Mouse (Mus musculus): ENCODE data around the gene Polr2a. TPM values are rescaled to one million over a fixed set of nuclear protein-coding genes. Genes with fewer than 3 reads are reported as not detected.

The Polr2a gene
- polyA plus RNA-seq (2015; fragmentation: Nextera tagmentation; extraction: Ambion mirVana): 18.7 and 21.8 TPM in 2 replicates

DNA sequence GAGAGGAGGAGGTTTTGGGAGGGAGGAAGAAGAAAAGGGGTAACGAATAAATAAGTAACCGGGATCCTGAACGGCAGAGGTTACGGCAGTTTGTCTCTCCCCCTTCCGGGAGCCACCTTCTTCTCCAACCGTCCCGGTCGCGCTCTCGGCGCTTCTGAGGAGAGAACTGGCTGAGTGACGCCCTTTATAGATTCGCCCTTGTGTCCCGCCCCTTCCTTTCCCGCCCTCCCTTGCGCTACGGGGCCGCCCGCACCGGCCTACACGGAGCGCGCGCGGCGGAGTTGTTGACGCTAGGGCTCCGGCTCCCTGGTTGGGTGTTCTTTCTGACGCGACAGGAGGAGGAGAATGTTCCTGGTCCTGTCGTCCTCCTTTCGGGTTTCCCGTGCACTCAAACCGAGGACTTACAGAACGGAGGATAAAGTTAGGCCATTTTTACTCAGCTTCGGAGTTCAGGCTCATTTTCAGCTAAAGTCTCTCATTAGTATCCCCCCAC, at the start of gene Polr2a:
TSS of gene Polr2a (minus strand) at position 160 of the 493 bp plus-strand sequence.

DNA sequence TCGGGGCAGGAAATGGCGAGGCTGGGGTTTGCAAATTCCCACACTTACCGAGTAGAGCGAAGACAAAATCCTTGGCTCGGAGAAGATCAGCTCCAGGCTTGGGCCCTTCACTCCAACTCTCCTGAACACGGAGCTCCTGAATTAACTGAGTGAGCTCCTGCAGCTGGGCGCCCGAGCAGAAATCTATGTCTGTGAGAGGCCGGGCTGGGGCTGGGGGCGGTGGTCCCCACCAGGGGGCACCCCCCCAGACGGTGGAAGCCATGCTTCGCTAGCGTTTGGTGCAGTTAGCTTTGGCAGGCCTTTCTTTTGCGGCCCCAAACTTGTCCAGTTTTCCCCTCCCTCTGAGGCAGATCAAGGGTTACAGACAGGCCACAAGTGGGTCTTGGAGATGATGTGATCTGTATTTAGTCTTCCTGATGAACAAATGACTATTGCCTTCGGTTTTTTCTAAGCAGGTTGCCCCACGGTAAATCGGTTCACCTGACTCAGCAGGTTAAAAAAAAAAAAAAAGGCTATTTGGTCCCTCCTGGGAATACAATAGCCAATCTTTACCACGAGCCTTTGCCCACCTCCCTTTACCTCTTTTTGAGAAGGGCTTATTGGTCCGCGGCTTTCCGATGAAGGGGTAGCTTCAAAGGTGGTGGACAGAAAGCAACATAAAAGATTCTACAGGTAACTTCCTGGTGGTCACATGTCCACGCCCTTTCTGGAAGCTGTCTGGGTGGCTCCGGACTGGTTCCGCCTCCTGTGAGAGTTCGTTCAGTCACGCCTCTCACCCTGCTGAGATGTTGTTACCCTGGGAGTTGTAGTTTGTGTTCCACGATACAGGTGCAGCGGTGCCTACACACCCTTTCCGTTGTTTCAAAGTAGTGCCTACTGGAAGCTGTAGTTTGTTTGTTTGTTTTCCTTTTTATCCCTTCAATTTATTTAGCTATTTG, 46.8 kb upstream of the Polr2a start, which contains the start of gene Tmem102:
TSS of gene Tmem102 (minus strand) at position 653 of the 938 bp plus-strand sequence.

DNA sequence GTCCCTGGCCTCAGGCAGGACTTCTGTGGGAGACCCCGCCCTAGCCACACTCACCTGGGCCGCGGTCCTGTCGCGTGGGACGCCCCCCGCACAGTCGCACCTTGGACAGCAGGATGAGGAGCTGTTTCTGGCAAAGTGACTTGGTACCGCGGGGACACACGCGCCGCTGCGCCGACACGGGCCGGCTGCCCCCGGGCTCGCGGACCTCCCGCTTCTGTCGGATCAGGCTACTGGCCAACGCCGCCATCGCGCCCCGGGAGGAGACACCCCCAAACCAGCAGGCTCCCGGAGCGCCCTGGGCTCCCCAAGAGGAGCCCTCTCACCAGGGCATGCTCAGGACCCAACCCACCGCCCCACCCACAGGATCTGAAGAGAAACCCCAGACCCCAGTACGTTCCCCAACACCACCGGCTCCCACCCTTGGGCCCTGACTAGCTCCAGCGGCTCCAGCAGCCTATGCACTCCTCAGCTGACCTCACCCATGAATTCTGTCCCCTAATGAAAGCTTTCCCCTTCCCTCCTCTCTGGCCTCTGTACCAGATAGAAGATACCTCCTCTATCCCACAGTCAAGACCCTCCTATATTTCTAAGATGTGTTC, 43.0 kb upstream of the Polr2a start, which contains the start of gene Fgf11:
TSS of gene Fgf11 (minus strand) at position 479 of the 599 bp plus-strand sequence.

DNA sequence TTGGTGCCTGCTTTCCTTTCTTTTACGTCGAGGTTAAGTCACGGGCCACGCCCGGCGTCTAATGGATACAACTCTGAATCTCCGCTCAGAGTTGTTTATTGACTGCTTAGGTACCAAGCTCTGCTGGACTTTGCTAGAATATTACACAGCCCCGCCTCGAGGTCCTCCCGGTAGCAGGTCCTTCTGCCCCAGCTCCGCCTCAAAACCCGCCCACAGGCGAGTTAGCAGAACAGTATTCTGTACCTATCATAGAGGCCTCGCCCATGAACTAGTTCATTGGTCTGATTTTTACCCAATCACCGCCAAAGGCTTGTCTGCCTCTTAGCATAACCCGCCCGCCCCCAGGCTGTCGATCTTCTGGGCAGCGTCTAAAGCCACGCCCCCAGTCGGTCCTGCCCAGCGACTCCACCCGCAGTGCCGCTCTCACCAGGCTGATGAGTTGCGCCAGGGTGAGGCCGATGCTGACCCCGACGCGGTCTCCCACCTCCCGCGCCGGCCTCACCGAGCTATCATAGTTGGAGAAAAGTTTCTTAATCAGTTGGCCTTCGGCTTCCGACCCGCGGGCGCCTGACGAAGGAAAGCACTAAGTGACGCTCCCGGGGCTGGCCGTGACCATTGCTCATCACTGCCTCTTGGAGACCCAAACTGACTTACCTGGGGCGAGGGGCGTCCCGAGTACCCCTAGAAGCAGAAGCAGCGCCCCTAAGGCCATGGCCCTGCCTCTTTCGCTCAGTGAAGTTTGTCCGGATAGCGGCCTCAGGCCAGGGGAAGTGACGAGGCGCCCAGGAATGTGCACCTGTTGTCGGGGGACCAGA, 36.9 kb upstream of the Polr2a start, which contains the start of gene Chrnb1:
TSS of gene Chrnb1 (minus strand) at position 776 of the 815 bp plus-strand sequence.

DNA sequence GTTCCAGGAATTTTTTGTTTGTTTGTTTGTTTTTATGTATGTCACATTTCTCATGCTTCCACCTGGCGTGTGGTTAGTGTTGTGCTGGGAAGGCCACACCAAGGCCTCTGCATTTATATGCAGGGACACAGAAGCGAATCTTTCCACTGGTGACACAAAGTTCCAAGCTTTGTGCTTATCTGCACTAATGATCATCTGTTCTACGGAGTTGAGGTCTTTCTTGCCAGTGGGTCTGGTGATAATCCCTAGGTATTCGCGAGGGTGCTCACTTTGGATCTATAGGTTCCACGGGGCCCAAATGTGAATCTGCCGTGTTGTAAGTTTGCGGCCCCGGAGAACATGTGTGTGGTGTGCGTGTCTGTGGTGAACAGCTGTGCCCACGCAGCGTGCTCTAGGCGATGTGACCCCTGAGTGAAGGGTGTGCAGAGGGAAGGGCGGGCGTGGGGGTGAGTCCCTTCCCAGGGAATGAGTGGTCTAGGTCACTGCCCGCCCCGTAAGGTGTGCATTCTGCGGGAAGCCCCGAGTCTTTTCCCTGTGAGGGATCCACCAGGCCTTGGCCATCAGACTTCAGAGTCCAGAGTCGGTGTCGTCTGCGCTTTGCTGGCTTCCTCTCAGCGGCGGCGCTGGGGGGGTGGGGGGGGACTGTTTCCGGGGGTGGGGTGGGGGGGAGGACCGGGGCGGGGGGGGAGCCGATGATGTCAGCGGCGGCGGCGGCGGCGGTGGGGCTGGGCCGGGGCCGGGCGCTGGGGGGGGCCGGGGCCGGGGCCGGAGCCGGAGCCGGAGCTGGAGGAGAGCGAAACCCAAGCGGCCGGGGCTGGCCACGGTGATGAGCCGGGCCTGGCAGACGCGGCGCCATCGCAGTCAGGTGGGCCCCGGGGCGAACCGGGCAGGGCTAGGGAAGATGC, 7.0 kb upstream of the Polr2a start, which contains the start of gene Zbtb4:
TSS of gene Zbtb4 (plus strand) at position 692 of the 905 bp plus-strand sequence.

DNA sequence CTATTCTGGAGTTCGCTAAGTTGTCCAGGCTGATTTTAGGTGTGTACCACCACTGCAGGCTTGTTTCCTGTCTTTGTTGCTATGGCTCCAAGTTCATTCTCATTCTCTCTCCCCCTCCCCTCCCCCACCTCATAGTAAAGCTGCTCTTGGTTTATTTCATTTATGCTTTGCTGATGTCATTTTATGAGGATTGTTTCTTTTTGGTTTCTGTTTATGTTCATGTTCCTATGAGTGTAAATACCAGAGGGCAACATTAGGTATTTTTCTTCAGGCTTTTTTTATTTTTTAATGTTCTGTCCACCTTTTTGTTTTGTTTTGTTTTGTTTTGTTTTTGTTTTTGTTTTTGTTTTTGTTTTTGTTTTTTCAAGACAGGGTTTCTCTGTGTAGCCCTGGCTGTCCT, 3.4 kb upstream of the Polr2a start, which contains the start of gene Slc35g3:
TSS of gene Slc35g3 (minus strand) at position 101 of the 400 bp plus-strand sequence.

DNA sequence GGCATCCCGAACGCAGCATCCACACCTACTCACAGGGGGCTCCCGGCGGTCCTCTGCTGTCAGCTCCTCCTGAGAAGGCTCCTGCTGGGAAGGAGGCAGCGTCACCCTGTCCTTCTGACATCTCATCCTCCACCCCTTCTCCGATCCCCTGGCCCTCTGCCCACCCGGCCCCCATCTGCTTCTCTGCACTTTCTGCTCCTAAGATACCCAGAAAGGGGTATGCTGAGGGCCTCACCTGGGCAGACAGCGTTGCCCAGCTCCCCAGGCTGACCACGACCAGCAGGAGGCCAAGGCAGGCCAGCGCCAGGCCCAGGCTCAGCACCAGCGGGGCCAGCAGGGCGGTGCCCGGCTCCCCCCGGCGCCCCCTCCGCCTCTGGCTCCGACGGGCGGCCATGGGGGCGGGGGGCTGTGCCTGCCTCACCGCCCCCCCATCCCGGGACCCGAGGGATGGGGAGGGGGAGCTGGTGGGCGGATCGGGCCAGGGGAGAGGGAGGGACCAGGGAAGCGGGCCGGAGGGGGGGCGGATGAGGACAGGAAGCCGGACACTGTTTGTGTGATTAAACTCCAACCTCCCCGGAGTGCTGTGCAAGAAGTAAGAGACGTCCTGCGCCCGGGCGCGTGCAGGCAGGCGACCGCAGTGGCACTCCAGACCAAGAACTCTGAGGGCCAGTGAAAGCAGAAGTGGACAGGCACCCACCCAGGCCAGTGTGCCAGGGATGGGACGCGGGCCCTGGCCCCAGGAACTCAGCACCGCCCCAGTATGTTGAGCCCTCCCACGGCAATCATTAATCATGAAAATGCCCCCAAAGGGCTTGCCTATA, 62.9 kb downstream of the Polr2a start, which contains the start of the genes Tnfsf12 and Tnfsfm13:
TSS of gene Tnfsf12 (minus strand) at position 489 of the 821 bp plus-strand sequence.
TSS of gene Tnfsfm13 (minus strand) at position 738 of the 821 bp plus-strand sequence.

DNA sequence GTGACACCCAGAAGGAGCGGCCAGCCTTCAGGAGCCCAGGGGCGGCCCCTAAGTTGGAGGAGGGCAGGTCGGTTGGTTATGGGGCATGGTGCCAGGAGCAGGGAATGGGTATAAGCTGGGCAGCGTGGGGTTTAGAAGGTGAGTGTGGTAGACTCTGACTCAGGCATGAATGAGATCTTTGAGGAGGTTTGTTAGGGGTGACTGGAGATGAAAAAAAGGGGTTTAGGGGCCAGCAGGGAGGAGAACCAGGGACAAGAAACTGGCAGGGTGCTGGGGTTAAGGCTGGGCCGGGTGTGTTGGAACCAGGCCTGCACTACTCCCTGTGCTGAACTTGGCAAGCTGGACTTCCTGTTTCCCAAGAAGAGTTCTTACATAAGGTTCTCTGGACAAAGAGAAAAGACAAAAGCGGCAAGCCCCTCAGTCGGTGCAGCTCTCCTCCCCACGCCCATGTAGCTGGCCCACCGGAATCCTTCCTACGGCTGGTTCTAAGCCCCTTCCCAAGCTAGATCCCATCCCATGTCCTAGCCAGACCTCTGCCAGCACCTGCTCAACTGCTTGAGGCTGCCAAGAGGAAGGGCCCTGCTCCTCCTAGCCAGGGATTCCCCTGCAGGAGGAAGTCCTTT, 72.8 kb downstream of the Polr2a start, which contains the start of gene Tnfsf13:
TSS of gene Tnfsf13 (minus strand) at position 259 of the 623 bp plus-strand sequence.

Other genes starting within 250 kb of the Polr2a start
- 0.30 and 1.3 TPM in 2 replicates for gene Dnah2, start 209.5 kb downstream of the Polr2a start, polyA plus RNA-seq (2015; fragmentation: Nextera tagmentation; extraction: Ambion mirVana)
- 9.0 and 17.2 TPM in 2 replicates for gene Efnb3, start 198.4 kb downstream of the Polr2a start, polyA plus RNA-seq (2015; fragmentation: Nextera tagmentation; extraction: Ambion mirVana)
- 10.6 and 11.8 TPM in 2 replicates for gene Wrap53, start 178.4 kb downstream of the Polr2a start, polyA plus RNA-seq (2015; fragmentation: Nextera tagmentation; extraction: Ambion mirVana)
- 50.4 and 67.8 TPM in 2 replicates for gene Trp53, start 178.3 kb downstream of the Polr2a start, polyA plus RNA-seq (2015; fragmentation: Nextera tagmentation; extraction: Ambion mirVana)
- 25.4 and 32.3 TPM in 2 replicates for gene Atp1b2, start 152.7 kb downstream of the Polr2a start, polyA plus RNA-seq (2015; fragmentation: Nextera tagmentation; extraction: Ambion mirVana)
- 0.14 TPM in 1 of 2 replicates, not detected in the other for gene Shbg, start 140.7 kb downstream of the Polr2a start, polyA plus RNA-seq (2015; fragmentation: Nextera tagmentation; extraction: Ambion mirVana)
- 41.0 and 44.3 TPM in 2 replicates for gene Sat2, start 136.6 kb downstream of the Polr2a start, polyA plus RNA-seq (2015; fragmentation: Nextera tagmentation; extraction: Ambion mirVana)
- 17.0 and 23.2 TPM in 2 replicates for gene Fxr2, start 125.6 kb downstream of the Polr2a start, polyA plus RNA-seq (2015; fragmentation: Nextera tagmentation; extraction: Ambion mirVana)
- gene Sox15, start 103.3 kb downstream of the Polr2a start, polyA plus RNA-seq (2015; fragmentation: Nextera tagmentation; extraction: Ambion mirVana): not detected in 2 replicates
- 75.5 and 97.1 TPM in 2 replicates for gene Mpdu1, start 96.0 kb downstream of the Polr2a start, polyA plus RNA-seq (2015; fragmentation: Nextera tagmentation; extraction: Ambion mirVana)
- gene Cd68, start 92.5 kb downstream of the Polr2a start, polyA plus RNA-seq (2015; fragmentation: Nextera tagmentation; extraction: Ambion mirVana): 34.5 TPM in 2 replicates
- 393 and 466 TPM in 2 replicates for gene Eif4a1, start 86.2 kb downstream of the Polr2a start, polyA plus RNA-seq (2015; fragmentation: Nextera tagmentation; extraction: Ambion mirVana)
- gene Senp3, start 76.6 kb downstream of the Polr2a start, polyA plus RNA-seq (2015; fragmentation: Nextera tagmentation; extraction: Ambion mirVana): 46.6 and 53.5 TPM in 2 replicates
- gene Tnfsf13, start 72.9 kb downstream of the Polr2a start, polyA plus RNA-seq (2015; fragmentation: Nextera tagmentation; extraction: Ambion mirVana): 0.80 TPM in 2 replicates
- gene Tnfsf12, start 62.8 kb downstream of the Polr2a start, polyA plus RNA-seq (2015; fragmentation: Nextera tagmentation; extraction: Ambion mirVana): 17.7 and 26.1 TPM in 2 replicates
- gene Tnfsfm13, start 62.5 kb downstream of the Polr2a start, polyA plus RNA-seq (2015; fragmentation: Nextera tagmentation; extraction: Ambion mirVana): 9.2 and 12.7 TPM in 2 replicates
- 0.22 TPM in 1 of 2 replicates, not detected in the other for gene Slc35g3, start 3.3 kb upstream of the Polr2a start, polyA plus RNA-seq (2015; fragmentation: Nextera tagmentation; extraction: Ambion mirVana)
- gene Zbtb4, start 7.3 kb upstream of the Polr2a start, polyA plus RNA-seq (2015; fragmentation: Nextera tagmentation; extraction: Ambion mirVana): 3.7 and 4.4 TPM in 2 replicates
- 1.9 and 2.8 TPM in 2 replicates for gene Chrnb1, start 37.3 kb upstream of the Polr2a start, polyA plus RNA-seq (2015; fragmentation: Nextera tagmentation; extraction: Ambion mirVana)
- gene Fgf11, start 43.2 kb upstream of the Polr2a start, polyA plus RNA-seq (2015; fragmentation: Nextera tagmentation; extraction: Ambion mirVana): 0.91 and 0.92 TPM in 2 replicates
- 1.4 and 1.8 TPM in 2 replicates for gene Tmem102, start 47.0 kb upstream of the Polr2a start, polyA plus RNA-seq (2015; fragmentation: Nextera tagmentation; extraction: Ambion mirVana)
- not detected in 2 replicates for gene Gm39566, start 56.7 kb upstream of the Polr2a start, polyA plus RNA-seq (2015; fragmentation: Nextera tagmentation; extraction: Ambion mirVana)
- gene Spem2, start 59.8 kb upstream of the Polr2a start, polyA plus RNA-seq (2015; fragmentation: Nextera tagmentation; extraction: Ambion mirVana): not detected in 2 replicates
- not detected in 2 replicates for gene Spem1, start 63.5 kb upstream of the Polr2a start, polyA plus RNA-seq (2015; fragmentation: Nextera tagmentation; extraction: Ambion mirVana)
- 3.1 and 4.3 TPM in 2 replicates for gene Nlgn2, start 79.1 kb upstream of the Polr2a start, polyA plus RNA-seq (2015; fragmentation: Nextera tagmentation; extraction: Ambion mirVana)
- 479 and 845 TPM in 2 replicates for gene Tmem256, start 79.9 kb upstream of the Polr2a start, polyA plus RNA-seq (2015; fragmentation: Nextera tagmentation; extraction: Ambion mirVana)
- gene Plscr3, start 87.7 kb upstream of the Polr2a start, polyA plus RNA-seq (2015; fragmentation: Nextera tagmentation; extraction: Ambion mirVana): 74.4 and 74.8 TPM in 2 replicates
- 0.19 and 0.47 TPM in 2 replicates for gene Tnk1, start 100.1 kb upstream of the Polr2a start, polyA plus RNA-seq (2015; fragmentation: Nextera tagmentation; extraction: Ambion mirVana)
- gene Tmem95, start 119.4 kb upstream of the Polr2a start, polyA plus RNA-seq (2015; fragmentation: Nextera tagmentation; extraction: Ambion mirVana): not detected in 2 replicates
- gene Kctd11, start 122.8 kb upstream of the Polr2a start, polyA plus RNA-seq (2015; fragmentation: Nextera tagmentation; extraction: Ambion mirVana): 4.1 and 5.2 TPM in 2 replicates
- gene Acap1, start 136.9 kb upstream of the Polr2a start, polyA plus RNA-seq (2015; fragmentation: Nextera tagmentation; extraction: Ambion mirVana): 0.73 and 0.76 TPM in 2 replicates
- 4.3 TPM in 2 replicates for gene 2810408A11Rik, start 142.3 kb upstream of the Polr2a start, polyA plus RNA-seq (2015; fragmentation: Nextera tagmentation; extraction: Ambion mirVana)
- gene Neurl4, start 142.4 kb upstream of the Polr2a start, polyA plus RNA-seq (2015; fragmentation: Nextera tagmentation; extraction: Ambion mirVana): 3.7 and 4.1 TPM in 2 replicates
- gene Gps2, start 155.3 kb upstream of the Polr2a start, polyA plus RNA-seq (2015; fragmentation: Nextera tagmentation; extraction: Ambion mirVana): 48.8 and 63.0 TPM in 2 replicates
- gene Eif5a, start 163.3 kb upstream of the Polr2a start, polyA plus RNA-seq (2015; fragmentation: Nextera tagmentation; extraction: Ambion mirVana): 749 and 924 TPM in 2 replicates
- 0.27 and 0.40 TPM in 2 replicates for gene Ybx2, start 177.2 kb upstream of the Polr2a start, polyA plus RNA-seq (2015; fragmentation: Nextera tagmentation; extraction: Ambion mirVana)
- 5.2 and 7.1 TPM in 2 replicates for gene Slc2a4, start 189.6 kb upstream of the Polr2a start, polyA plus RNA-seq (2015; fragmentation: Nextera tagmentation; extraction: Ambion mirVana)
- 4.0 and 8.7 TPM in 2 replicates for gene Cldn7, start 206.1 kb upstream of the Polr2a start, polyA plus RNA-seq (2015; fragmentation: Nextera tagmentation; extraction: Ambion mirVana)
- gene Ctdnep1, start 222.5 kb upstream of the Polr2a start, polyA plus RNA-seq (2015; fragmentation: Nextera tagmentation; extraction: Ambion mirVana): 17.2 and 21.6 TPM in 2 replicates
- gene Elp5, start 223.9 kb upstream of the Polr2a start, polyA plus RNA-seq (2015; fragmentation: Nextera tagmentation; extraction: Ambion mirVana): 104 and 109 TPM in 2 replicates
- 665 and 705 TPM in 2 replicates for gene Gabarap, start 232.5 kb upstream of the Polr2a start, polyA plus RNA-seq (2015; fragmentation: Nextera tagmentation; extraction: Ambion mirVana)
- gene Phf23, start 237.1 kb upstream of the Polr2a start, polyA plus RNA-seq (2015; fragmentation: Nextera tagmentation; extraction: Ambion mirVana): 39.5 and 47.3 TPM in 2 replicates
- 14.5 and 17.4 TPM in 2 replicates for gene Dvl2, start 242.0 kb upstream of the Polr2a start, polyA plus RNA-seq (2015; fragmentation: Nextera tagmentation; extraction: Ambion mirVana)

Data from adrenal gland, postnatal 0 days (tissue).